Mouse (Mus musculus) G1E-ER4 (cell line): ENCODE results near the gene Herc4. TPM values are rescaled to one million over a fixed set of nuclear protein-coding genes. Genes with fewer than 3 reads are reported as not detected.

ENCODE experiments used
- GATA1 ChIP-seq: IDR thresholded peaks from one replicate; pipeline ENCODE4 v1.8.0; 2012; ENCODE audit warnings: low read length, inconsistent platforms
- polyA plus RNA-seq: library from polyadenylated mRNA; stranded (reverse); fragments of >175 nt; gene quantifications from 2 replicates; pipeline ENCODE4 v1.2.3, GENCODE M21; 2012

Gene Herc4
- polyA plus RNA-seq, 1 experiment, result 6.2 TPM

- no peak for TF ChIP-seq GATA1
Measured at GRCm38 (mm10) chr10:63327091-63327490, 83.5 kb downstream of the Herc4 start.

GRCm38 (mm10) chr10:63336901-63337300 is 93.3 kb downstream of the Herc4 start:
- TF ChIP-seq GATA1, result no peak

GRCm38 (mm10) chr10:63337326-63337725 is 93.7 kb downstream of the Herc4 start:
- no peak for TF ChIP-seq GATA1

GRCm38 (mm10) chr10:63337951-63338836 is 94.6 kb downstream of the Herc4 start:
- no peak for TF ChIP-seq GATA1

GRCm38 (mm10) chr10:63338914-63339643 is 95.5 kb downstream of the Herc4 start:
- no peak for TF ChIP-seq GATA1

- no peak for TF ChIP-seq GATA1
Measured at GRCm38 (mm10) chr10:63341351-63341750, 97.7 kb downstream of the Herc4 start.

- TF ChIP-seq GATA1, result no peak
Measured at GRCm38 (mm10) chr10:63344751-63345150, 101.1 kb downstream of the Herc4 start.

GRCm38 (mm10) chr10:63348291-63348690 is 104.7 kb downstream of the Herc4 start:
- TF ChIP-seq GATA1, result no peak

GRCm38 (mm10) chr10:63350666-63351065 is 107.1 kb downstream of the Herc4 start:
- no peak for TF ChIP-seq GATA1

GRCm38 (mm10) chr10:63352111-63352510 is 108.5 kb downstream of the Herc4 start:
- no peak for TF ChIP-seq GATA1

- TF ChIP-seq GATA1, result no peak
Measured at GRCm38 (mm10) chr10:63360502-63360901, 116.9 kb downstream of the Herc4 start.

GRCm38 (mm10) chr10:63365918-63366455 is 122.4 kb downstream of the Herc4 start:
- TF ChIP-seq GATA1, result no peak

- TF ChIP-seq GATA1, result no peak
Measured at GRCm38 (mm10) chr10:63367386-63367785, 123.8 kb downstream of the Herc4 start.

Other genes starting within 250 kb of the Herc4 start
- gene Hnrnph3, start 219.6 kb upstream of the Herc4 start, polyA plus RNA-seq, result 4.5 and 5.2 TPM in 2 replicates
- gene Pbld2, start 219.5 kb upstream of the Herc4 start, polyA plus RNA-seq, result not detected in 2 replicates
- not detected in 2 replicates for gene Pbld1, start 183.6 kb upstream of the Herc4 start, polyA plus RNA-seq
- not detected in 2 replicates for gene Atoh7, start 144.2 kb upstream of the Herc4 start, polyA plus RNA-seq
- not detected in 2 replicates for gene Mypn, start 39.9 kb upstream of the Herc4 start, polyA plus RNA-seq
- 2.8 and 3.6 TPM in 2 replicates for gene Sirt1, start 137.9 kb downstream of the Herc4 start, polyA plus RNA-seq
- gene Dnajc12, start 138.6 kb downstream of the Herc4 start, polyA plus RNA-seq, result 0.02 and 0.11 TPM in 2 replicates
- gene Gm7075, start 178.0 kb downstream of the Herc4 start, polyA plus RNA-seq, result not detected in 2 replicates
- not detected in 2 replicates for gene Ctnna3, start 186.3 kb downstream of the Herc4 start, polyA plus RNA-seq